In the genomic region with DNA sequence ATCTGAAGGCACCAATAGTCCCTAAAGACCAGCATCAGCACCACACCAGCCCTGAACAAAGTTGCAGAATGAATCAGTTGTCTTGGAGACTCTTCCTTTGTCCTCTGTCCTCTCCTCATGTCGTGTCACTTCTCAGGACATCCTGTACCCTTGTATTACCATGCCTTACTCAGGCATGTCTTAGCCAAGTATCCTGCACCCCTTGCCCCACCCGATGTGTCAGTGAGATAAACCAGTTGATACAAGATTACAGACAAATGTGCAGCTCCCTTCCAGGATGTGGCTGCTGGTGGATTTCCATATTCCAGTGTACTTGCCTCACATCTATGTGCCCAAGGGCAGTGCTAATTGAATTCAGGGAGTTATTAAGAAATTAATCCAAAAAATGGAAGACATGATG, we compare ENCODE assay signal across 18 mouse cellular contexts.
"Had no signal": no experiment of that assay in that cellular context is flagged by ENCODE, and none has a peak within 500 bp of the region (broad histone marks: within the 10 kb centered on the region; RNA-seq: fewer than 3 reads in every experiment).

No protein-coding gene starts in this region.

- H3K4me3 ChIP-seq: liver, embryonic 12.5 days; lung, embryonic 15.5 days; midbrain, embryonic 10.5 days; midbrain, embryonic 12.5 days; myocyte; neural tube, embryonic 13.5 days; neural tube, embryonic 15.5 days had no signal

- H3K9me3 ChIP-seq: liver, embryonic 12.5 days; lung, embryonic 15.5 days; midbrain, embryonic 10.5 days; midbrain, embryonic 12.5 days; neural tube, embryonic 13.5 days; neural tube, embryonic 15.5 days had no signal

- H3K9ac ChIP-seq: liver, embryonic 12.5 days; liver, embryonic 14.5 days; lung, embryonic 15.5 days; midbrain, embryonic 12.5 days; neural tube, embryonic 13.5 days; neural tube, embryonic 15.5 days had no signal

- H3K4me2 ChIP-seq: liver, embryonic 12.5 days; lung, embryonic 15.5 days; midbrain, embryonic 12.5 days; neural tube, embryonic 13.5 days; neural tube, embryonic 15.5 days had no signal

- H3K27ac ChIP-seq: liver, embryonic 12.5 days; liver, embryonic 14.5 days; lung, embryonic 15.5 days; midbrain, embryonic 10.5 days; midbrain, embryonic 12.5 days; neural tube, embryonic 13.5 days; neural tube, embryonic 15.5 days had no signal

- DNase-seq: midbrain, embryonic 14.5 days; retina, postnatal 1 day; right cerebral cortex, adult 18-20 months; right cerebral cortex, postnatal 25 days; right cerebral cortex, postnatal 4 days; spleen, adult 18-20 months; thymus, adult 18-20 months; thymus, postnatal 14 days; thymus, postnatal 36 days had no signal

- H3K27me3 ChIP-seq: liver, embryonic 12.5 days; lung, embryonic 15.5 days had no signal

- H3K36me3 ChIP-seq: liver, embryonic 12.5 days; lung, embryonic 15.5 days; midbrain, embryonic 10.5 days; midbrain, embryonic 12.5 days; neural tube, embryonic 13.5 days; neural tube, embryonic 15.5 days had no signal

- ATAC-seq: liver, embryonic 12.5 days; midbrain, embryonic 16.5 days had no signal

- H3K4me1 ChIP-seq: liver, embryonic 12.5 days; lung, embryonic 15.5 days; midbrain, embryonic 10.5 days; midbrain, embryonic 12.5 days; neural tube, embryonic 13.5 days; neural tube, embryonic 15.5 days had no signal
